Mouse (Mus musculus) lung, postnatal 36 days (tissue): ENCODE measurements around the gene Nradd.

ENCODE experiments used
- DNase-seq: peaks from one replicate; pipeline ENCODE4 v3.0.0; 2022; ENCODE audit warnings: mixed read lengths

Nradd gene

DNA sequence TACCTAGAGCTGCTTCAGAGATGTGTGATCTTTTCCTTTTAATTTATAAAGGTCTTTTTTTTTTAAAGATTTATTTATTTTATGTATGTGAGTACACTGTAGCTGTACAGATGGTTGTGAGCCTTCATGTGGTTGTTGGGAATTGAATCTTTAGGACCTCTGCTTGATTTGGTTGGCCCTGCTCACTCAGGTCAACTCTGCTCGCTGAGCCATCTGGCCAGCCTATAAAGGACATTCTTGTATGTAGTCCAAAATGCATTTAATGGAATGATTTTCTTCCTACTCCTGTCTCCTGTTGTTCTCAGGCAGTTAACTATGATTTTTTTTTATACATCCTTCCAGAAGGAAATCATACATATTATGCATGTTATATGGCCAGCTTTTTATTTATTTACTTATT, 40.7 kb downstream of the Nradd start:
- DNase-seq: no peak

DNA sequence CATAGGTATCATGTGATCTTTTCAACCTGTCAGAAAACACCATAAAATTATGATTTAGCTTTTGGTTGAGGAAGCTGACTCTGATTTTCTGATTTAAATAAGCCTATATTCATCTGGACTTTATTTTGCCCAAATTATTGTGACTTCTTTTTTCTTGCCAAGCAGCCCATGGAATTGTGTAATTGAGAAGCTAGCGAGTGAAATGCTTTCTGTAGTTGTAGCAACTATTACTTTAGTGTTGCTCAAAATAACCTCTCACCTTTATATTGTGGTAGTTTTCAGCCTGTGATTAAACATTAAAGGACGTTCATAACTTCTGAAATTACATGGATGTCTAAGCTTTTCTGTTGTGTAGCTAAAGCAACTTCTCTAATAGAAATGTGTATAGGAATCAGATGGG, 42.1 kb downstream of the Nradd start:
- no peak for DNase-seq
